Mouse (Mus musculus): ENCODE measurements around the gene Pik3r6. TPM values are rescaled to one million over a fixed set of nuclear protein-coding genes. Genes with fewer than 3 reads are reported as not detected.

Pik3r6 gene
- polyA plus RNA-seq, 1 experiment from 2014 or later = 1.9 TPM

DNA sequence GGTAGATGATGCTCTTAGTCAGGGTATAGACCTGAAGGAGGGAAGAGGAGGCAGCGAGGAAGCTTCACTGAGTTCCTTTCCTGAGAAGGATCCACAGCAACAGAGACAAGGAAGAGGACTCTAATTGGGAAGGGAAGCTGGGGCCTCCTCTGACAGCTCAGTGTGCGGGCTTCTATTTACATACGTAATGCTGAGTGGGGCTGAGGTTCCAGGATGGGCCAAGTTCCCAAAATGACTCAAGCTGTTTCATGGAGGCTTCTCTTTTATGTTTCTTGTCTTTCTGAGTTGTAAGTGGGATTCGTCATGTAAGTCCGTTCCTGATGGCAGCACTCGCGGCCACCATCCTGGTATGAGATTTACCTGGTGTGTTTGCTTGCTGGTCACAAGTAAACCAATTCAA, 27.1 kb upstream of the Pik3r6 start:
- Histone ChIP-seq H3K27me3 (ENCODE audit: insufficient read depth, poor library complexity, severe bottlenecking) (peaks cover 33% of the 10 kb centered on the region), H3K9me3 (no peaks in the 10 kb centered on the region), H3K4me1 (no peaks in the 10 kb centered on the region), H3K4me3 (no peak overlapping the region), H3K27ac (no peak overlapping the region), H3K36me3 (no peaks in the 10 kb centered on the region)
- 84% methylated on average over 7 of the region's 7 CpGs for WGBS
- DNase-seq (ENCODE audit: low spot score) = no peak

DNA sequence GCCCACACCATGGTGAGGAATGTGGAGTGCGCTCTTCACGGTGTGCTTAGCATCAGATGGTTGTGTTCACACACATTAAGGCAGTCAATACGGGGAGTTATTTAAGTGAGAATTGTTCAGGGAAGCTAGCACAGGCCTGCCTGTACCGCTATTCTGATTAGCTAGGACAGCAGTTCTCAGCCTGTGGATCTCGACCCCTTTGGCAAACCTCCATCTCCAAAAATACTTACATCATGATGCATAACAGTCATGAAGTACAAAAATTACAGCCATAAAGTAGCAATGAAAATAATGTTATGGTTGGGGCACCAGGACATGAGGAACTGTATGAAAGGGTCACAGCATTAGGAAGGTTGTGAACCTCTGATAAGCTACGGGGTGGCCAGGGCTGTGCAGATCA, 25.2 kb upstream of the Pik3r6 start:
- Histone ChIP-seq H3K9me3 (no peaks in the 10 kb centered on the region), H3K27ac (no peak overlapping the region), H3K4me1 (no peaks in the 10 kb centered on the region), H3K27me3 (ENCODE audit: insufficient read depth, poor library complexity, severe bottlenecking) (peaks cover 23% of the 10 kb centered on the region; the same call in 1 of the 2 replicates), H3K4me3 (no peak overlapping the region), H3K36me3 (no peaks in the 10 kb centered on the region)
- WGBS = 83% methylated on average over 6 of the region's 6 CpGs
- no peak for DNase-seq (ENCODE audit: low spot score)

DNA sequence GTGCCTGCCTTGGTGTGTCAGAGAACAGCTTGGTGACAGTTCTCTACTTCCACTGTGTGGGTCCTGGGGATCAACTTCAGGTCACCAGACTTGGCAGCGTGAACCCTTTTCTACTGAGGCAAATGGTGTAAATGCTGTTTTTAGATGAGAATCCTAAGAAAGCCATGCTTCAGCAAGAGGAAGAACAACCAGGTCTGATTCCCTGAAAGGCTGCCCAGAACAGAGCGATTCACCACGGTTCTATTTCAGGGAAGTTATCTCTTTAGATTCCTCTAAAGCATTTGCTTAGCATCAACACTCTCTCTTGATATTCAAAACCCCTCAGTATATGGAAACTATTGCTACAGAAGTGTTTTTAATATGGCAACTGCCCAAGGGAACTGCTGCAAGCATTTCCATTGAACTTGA, 24.2 kb upstream of the Pik3r6 start:
- no peaks in the 10 kb centered on the region for H3K36me3 ChIP-seq
- peaks cover 16% of the 10 kb centered on the region; the same call in 1 of the 2 replicates for H3K27me3 ChIP-seq (ENCODE audit: insufficient read depth, poor library complexity, severe bottlenecking)
- H3K4me3 ChIP-seq = no peak overlapping the region
- WGBS = 55% methylated on average over 3 of the region's 3 CpGs
- H3K9me3 ChIP-seq = no peaks in the 10 kb centered on the region
- DNase-seq (ENCODE audit: low spot score) = no peak
- no peaks in the 10 kb centered on the region for H3K4me1 ChIP-seq
- no peak overlapping the region for H3K27ac ChIP-seq

DNA sequence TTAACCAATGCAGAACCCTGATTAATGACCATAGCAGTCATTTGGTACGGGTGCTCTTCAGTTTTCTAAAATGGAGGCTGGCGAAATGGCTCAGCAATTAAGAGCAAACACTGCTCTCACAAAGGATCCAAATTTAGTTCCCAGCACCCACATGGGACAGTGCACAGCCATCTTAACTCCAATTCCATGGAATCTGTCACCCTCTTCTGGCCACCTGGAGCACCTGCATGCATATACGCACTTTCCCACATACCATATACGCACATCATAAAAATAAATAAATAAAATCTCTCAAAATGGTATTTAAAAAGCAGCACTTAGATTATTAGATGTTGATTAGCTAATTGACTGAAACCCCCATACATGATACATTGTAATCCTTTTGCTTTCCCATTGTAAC, 22.2 kb upstream of the Pik3r6 start:
- 91% methylated on average over 4 of the region's 4 CpGs for WGBS
- DNase-seq (ENCODE audit: low spot score) = no peak
- Histone ChIP-seq H3K27ac (no peak overlapping the region), H3K4me3 (no peak overlapping the region), H3K4me1 (no peaks in the 10 kb centered on the region), H3K36me3 (no peaks in the 10 kb centered on the region), H3K9me3 (no peaks in the 10 kb centered on the region), H3K27me3 (ENCODE audit: insufficient read depth, poor library complexity, severe bottlenecking) (peaks cover 14% of the 10 kb centered on the region; the same call in 1 of the 2 replicates)

DNA sequence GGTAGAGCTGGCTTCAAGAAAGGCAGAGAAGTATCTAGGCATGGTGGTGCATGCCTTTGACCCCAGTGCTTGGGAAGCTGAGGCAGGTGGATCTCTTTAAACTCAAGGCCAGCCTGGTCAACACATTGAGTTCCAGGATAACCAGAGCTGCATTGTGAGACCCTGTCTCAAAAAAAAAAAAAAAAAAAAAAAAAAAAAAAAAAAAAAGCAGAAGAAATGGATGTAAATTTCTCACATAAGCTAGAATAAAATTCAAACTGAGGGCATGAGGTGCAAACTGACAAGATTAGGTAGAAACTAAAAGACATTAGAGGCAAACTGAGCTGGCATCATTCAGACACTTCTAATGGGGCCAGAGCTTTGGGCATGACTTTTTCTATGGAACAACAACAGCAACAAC, 20.8 kb upstream of the Pik3r6 start:
- no peaks in the 10 kb centered on the region for H3K4me1 ChIP-seq
- no peaks in the 10 kb centered on the region for H3K36me3 ChIP-seq
- no peak overlapping the region for H3K4me3 ChIP-seq
- no peaks in the 10 kb centered on the region for H3K9me3 ChIP-seq
- H3K27me3 ChIP-seq (ENCODE audit: insufficient read depth, poor library complexity, severe bottlenecking) = peaks cover 9% of the 10 kb centered on the region; the same call in 1 of the 2 replicates
- no peak overlapping the region for H3K27ac ChIP-seq
- no peak for DNase-seq (ENCODE audit: low spot score)

DNA sequence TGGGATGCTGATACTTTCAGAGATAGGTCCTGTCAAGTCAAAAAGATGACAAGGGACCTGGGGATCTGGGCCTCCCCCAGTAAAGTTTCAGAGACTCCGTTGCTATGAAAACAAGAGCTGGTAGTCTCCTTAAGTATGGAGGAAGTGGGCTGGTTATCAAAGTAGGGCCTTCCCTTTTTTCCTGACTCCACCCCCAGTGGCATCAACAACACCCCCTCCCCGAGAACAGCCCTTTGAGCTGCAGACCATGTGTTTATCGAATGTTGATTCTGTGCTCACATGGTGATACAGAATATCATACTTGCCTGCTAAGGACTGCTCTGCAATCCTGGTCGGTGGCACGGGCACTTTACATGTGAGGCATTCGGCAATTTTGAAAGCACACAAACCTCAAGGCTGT, 19.6 kb upstream of the Pik3r6 start:
- H3K9me3 ChIP-seq = no peaks in the 10 kb centered on the region
- 71% methylated on average over 6 of the region's 6 CpGs for WGBS
- H3K4me3 ChIP-seq = no peak overlapping the region
- no peaks in the 10 kb centered on the region for H3K36me3 ChIP-seq
- no peaks in the 10 kb centered on the region for H3K4me1 ChIP-seq
- no peak for DNase-seq (ENCODE audit: low spot score)
- peaks cover 9% of the 10 kb centered on the region; the same call in 1 of the 2 replicates for H3K27me3 ChIP-seq (ENCODE audit: insufficient read depth, poor library complexity, severe bottlenecking)
- H3K27ac ChIP-seq = no peak overlapping the region

DNA sequence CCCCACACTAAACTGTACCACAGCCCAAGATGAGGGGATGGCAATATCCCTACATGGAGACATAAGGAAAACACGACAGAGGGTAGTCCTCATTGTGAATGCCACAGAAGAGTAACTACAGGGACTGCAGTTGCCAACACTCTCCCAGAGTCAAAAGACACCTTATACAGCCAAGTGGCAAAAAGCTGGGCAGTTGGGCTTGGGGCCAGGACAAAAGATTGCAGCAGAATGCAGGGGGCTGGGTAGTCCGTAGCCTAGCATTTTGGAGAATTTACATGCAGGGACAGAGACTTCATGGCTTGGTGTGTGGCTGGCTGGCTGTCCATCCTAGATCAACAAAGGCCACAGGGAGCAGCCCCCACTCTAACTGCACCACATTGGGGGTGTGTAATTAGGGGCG, 18.4 kb upstream of the Pik3r6 start:
- 70% methylated on average over 3 of the region's 3 CpGs for WGBS
- Histone ChIP-seq H3K27ac (no peak overlapping the region), H3K36me3 (no peaks in the 10 kb centered on the region), H3K9me3 (no peaks in the 10 kb centered on the region), H3K4me1 (no peaks in the 10 kb centered on the region), H3K4me3 (no peak overlapping the region), H3K27me3 (ENCODE audit: insufficient read depth, poor library complexity, severe bottlenecking) (peaks cover 9% of the 10 kb centered on the region; the same call in 1 of the 2 replicates)
- no peak for DNase-seq (ENCODE audit: low spot score)

DNA sequence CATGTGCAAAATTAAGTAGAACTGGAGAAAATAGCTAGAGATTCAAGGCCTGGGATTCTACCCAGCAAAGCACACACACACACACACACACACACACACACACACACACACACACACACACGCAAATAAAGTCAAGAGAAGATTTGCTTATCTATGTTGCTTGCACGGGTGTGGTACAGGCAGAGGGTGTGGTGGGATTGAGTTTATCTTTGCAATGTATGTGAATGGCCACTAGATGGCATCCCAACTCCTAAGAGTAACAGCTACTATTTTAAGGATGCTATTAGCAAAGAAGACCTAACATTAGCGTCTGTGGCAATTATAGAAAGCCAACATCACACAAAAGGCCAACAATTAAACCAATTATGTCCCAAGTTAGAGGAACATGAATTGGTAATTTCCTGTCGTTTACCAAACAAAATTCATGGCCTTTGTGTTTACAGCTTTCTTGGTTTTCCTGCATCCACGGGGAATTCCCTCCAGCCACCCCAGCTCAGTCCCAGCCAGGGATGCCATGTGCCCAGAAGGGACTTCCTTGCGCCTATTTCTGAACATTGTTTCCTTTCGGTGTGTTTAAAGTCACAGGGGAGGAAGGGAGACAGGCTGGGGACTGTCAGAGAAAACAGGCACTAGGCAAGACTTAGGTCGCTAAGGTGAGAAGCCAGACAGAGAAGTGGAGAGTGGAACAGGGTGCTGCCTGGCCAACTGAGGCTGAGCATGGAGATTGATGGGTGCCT, 17.4 kb upstream of the Pik3r6 start:
- WGBS = 30% methylated on average over 8 of the region's 8 CpGs
- H3K27ac ChIP-seq = no peak overlapping the region
- no peaks in the 10 kb centered on the region for H3K36me3 ChIP-seq
- H3K4me1 ChIP-seq = no peaks in the 10 kb centered on the region
- no peaks in the 10 kb centered on the region for H3K9me3 ChIP-seq
- peaks cover 12% of the 10 kb centered on the region for H3K27me3 ChIP-seq (ENCODE audit: insufficient read depth, poor library complexity, severe bottlenecking)
- no peak for DNase-seq (ENCODE audit: low spot score)
- H3K4me3 ChIP-seq = no peak overlapping the region

DNA sequence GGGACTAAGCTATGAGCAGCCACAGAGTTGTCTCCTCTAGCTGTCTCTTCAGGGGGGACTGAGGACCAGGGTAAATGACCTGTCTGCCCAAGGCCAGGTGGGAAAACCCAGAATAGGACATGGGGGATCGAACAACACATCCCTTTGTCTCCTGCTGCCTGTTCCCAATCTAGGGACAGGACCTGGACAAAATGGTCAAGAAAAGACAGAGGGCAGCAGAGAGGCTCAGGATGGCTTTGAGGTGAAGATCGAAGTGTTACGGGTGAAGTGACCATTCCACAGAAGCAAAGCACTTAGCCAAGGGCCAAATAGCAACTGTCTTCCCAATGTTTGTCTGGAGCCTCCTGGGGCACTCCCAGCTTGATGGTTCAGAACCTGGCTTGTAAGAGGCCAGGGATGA, 16.7 kb upstream of the Pik3r6 start:
- Histone ChIP-seq H3K27me3 (ENCODE audit: insufficient read depth, poor library complexity, severe bottlenecking) (peaks cover 19% of the 10 kb centered on the region), H3K27ac (no peak overlapping the region), H3K4me1 (no peaks in the 10 kb centered on the region), H3K9me3 (no peaks in the 10 kb centered on the region), H3K4me3 (no peak overlapping the region), H3K36me3 (no peaks in the 10 kb centered on the region)
- WGBS = 86% methylated on average over 3 of the region's 3 CpGs
- DNase-seq (ENCODE audit: low spot score) = no peak

DNA sequence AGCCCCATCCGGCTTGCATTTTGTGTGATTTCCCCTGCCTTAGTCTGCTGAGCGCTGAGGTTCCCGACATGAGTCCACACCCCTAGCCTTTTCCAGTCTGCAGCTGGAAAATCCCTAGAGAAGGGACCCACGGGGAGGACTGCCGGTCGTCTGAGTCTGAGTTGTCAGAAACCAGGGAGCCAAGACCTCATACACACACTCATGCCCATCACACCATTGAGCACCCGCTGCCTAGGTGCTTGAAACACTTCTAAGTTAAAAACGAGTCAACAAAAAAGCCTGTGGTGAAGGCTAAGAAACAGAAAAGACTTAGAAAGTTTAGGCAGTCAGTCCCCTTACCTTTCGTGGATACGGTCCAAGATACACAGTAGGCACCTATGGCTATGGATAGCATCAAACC, 15.1 kb upstream of the Pik3r6 start:
- no peaks in the 10 kb centered on the region for H3K36me3 ChIP-seq
- WGBS = 85% methylated on average over 10 of the region's 10 CpGs
- no peaks in the 10 kb centered on the region for H3K4me1 ChIP-seq
- H3K27me3 ChIP-seq (ENCODE audit: insufficient read depth, poor library complexity, severe bottlenecking) = peaks cover 25% of the 10 kb centered on the region
- no peaks in the 10 kb centered on the region for H3K9me3 ChIP-seq
- no peak overlapping the region for H3K27ac ChIP-seq
- no peak for DNase-seq (ENCODE audit: low spot score)
- no peak overlapping the region for H3K4me3 ChIP-seq

DNA sequence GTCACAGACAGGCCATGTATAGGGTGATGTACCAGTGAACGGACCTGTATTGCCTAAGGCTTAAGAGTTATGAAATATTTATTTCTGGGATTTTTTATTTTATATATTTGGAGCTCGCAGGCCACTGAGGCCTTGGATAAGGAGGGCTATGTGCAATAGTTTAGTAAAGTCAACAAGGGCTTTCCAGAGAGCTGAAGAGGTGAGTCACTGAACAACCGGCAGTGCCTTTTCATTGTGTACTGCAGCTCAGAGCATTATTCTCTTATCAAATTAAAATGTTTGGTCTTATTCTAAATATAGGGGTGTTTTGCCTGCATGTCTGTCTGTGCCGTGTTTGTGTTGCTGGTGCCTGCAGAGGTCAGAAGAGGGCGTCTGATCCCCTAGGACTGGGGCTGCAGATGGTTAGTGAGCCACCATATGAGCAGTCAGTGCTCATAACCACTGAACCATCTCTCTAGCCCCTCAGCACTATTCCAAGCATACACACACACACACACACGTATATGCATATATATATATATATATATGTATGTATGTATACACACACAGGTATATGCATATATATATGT, 14.5 kb upstream of the Pik3r6 start:
- no peaks in the 10 kb centered on the region for H3K4me1 ChIP-seq
- H3K36me3 ChIP-seq = no peaks in the 10 kb centered on the region
- H3K9me3 ChIP-seq = no peaks in the 10 kb centered on the region
- 73% methylated on average over 6 of the region's 6 CpGs for WGBS
- H3K27me3 ChIP-seq (ENCODE audit: insufficient read depth, poor library complexity, severe bottlenecking) = peaks cover 32% of the 10 kb centered on the region
- H3K4me3 ChIP-seq = no peak overlapping the region
- no peak for DNase-seq (ENCODE audit: low spot score)
- H3K27ac ChIP-seq = no peak overlapping the region

DNA sequence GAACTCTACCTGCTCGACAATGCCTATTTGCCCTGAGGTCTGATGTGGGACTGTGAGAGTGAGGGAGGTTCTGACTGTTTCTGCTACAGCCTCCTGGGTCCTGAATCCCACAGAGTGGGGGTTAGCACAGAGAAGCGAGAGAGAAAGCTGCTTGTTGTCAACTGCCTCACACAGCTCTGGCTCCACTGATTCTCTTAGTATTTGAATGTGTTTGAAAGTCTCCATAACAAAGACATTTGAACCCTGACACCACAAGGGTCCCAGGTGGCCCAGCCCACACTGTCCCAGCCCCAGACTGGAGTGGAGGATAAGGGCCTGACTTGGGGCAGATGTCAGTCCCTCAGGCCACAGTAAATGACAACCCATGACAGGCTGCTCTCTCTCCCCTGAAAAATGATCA, 13.6 kb upstream of the Pik3r6 start:
- Histone ChIP-seq H3K36me3 (no peaks in the 10 kb centered on the region), H3K27me3 (ENCODE audit: insufficient read depth, poor library complexity, severe bottlenecking) (peaks cover 38% of the 10 kb centered on the region), H3K9me3 (no peaks in the 10 kb centered on the region), H3K27ac (no peak overlapping the region), H3K4me3 (no peak overlapping the region), H3K4me1 (no peaks in the 10 kb centered on the region)
- no peak for DNase-seq (ENCODE audit: low spot score)
- 65% methylated on average over 2 of the region's 2 CpGs for WGBS

DNA sequence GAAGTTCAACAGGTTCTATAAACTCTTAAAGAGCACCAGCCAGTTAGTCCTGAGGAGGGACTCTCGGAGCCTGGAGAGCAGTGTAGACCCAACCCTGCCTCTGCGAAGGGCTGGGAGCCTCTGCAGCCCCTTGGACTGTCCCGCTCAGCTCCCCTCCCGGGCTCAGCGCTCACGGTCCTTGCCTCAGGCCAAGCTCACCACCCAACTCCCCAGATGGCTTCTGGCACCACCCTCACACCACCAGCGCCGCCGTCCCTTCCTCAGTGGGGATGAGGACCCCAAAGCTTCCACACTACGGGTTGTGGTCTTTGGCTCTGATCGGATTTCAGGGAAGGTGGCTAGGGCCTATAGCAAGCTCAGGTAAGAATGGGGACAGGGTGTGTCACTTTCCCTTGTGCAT, 10.2 kb upstream of the Pik3r6 start:
- Histone ChIP-seq H3K36me3 (no peaks in the 10 kb centered on the region), H3K9me3 (no peaks in the 10 kb centered on the region), H3K27ac (no peak overlapping the region), H3K4me3 (no peak overlapping the region), H3K4me1 (peaks cover 3% of the 10 kb centered on the region; the same call in 1 of the 2 replicates), H3K27me3 (ENCODE audit: insufficient read depth, poor library complexity, severe bottlenecking) (peaks cover 54% of the 10 kb centered on the region)
- DNase-seq (ENCODE audit: low spot score) = no peak
- 87% methylated on average over 11 of the region's 11 CpGs for WGBS
